Mouse (Mus musculus): ENCODE measurements around the gene Timm22. TPM values are rescaled to one million over a fixed set of nuclear protein-coding genes. Genes with fewer than 3 reads are reported as not detected.
A peak's percentile ranks its signal among the peaks of the same experiment; 100 is the strongest.

Gene Timm22
- polyA plus RNA-seq, 1 experiment = 20.4 TPM

- Histone ChIP-seq H3K4me1 (replicated peaks; ENCODE audit: control insufficient read depth, insufficient read depth, low read length) (peaks cover 9% of the 10 kb centered on the region), H3K4me3 (ENCODE audit: control insufficient read depth, insufficient read depth, low read length) (no peak overlapping the region), H3K27me3 (ENCODE audit: control insufficient read depth, insufficient read depth, low read length) (no peaks in the 10 kb centered on the region), H3K36me3 (ENCODE audit: control insufficient read depth, insufficient read depth, low read length) (peaks cover 4% of the 10 kb centered on the region; the same call in 1 of the 2 replicates), H3K27ac (ENCODE audit: control insufficient read depth, insufficient read depth, low read length) (no peak overlapping the region)
- DNase-seq = no peak
- WGBS = 89% methylated on average over 6 of the region's 6 CpGs
- TF ChIP-seq POLR2A (IDR thresholded peaks at IDR 0.05; ENCODE audit: control insufficient read depth, extremely low read depth, insufficient read depth, low read length, poor library complexity) = no peak
- no peak for TF ChIP-seq CTCF (IDR thresholded peaks at IDR 0.05; ENCODE audit: borderline replicate concordance, control insufficient read depth, extremely low read depth, insufficient read depth, low read length, poor library complexity)
These were observed 19.0 kb downstream of the Timm22 start for GRCm38 (mm10) chr11:76425749-76426148.

GRCm38 (mm10) chr11:76427781-76428180 is 21.0 kb downstream of the Timm22 start:
- no peaks in the 10 kb centered on the region for H3K27me3 ChIP-seq (ENCODE audit: control insufficient read depth, insufficient read depth, low read length)
- no peak overlapping the region for H3K27ac ChIP-seq (ENCODE audit: control insufficient read depth, insufficient read depth, low read length)
- no peak for DNase-seq
- 97% methylated on average over 3 of the region's 3 CpGs for WGBS
- peaks cover 9% of the 10 kb centered on the region for H3K4me1 ChIP-seq (replicated peaks; ENCODE audit: control insufficient read depth, insufficient read depth, low read length)
- H3K36me3 ChIP-seq (ENCODE audit: control insufficient read depth, insufficient read depth, low read length) = peaks cover 2% of the 10 kb centered on the region; the same call in 1 of the 2 replicates
- TF ChIP-seq POLR2A (IDR thresholded peaks at IDR 0.05; ENCODE audit: control insufficient read depth, extremely low read depth, insufficient read depth, low read length, poor library complexity) = no peak
- TF ChIP-seq CTCF (IDR thresholded peaks at IDR 0.05; ENCODE audit: borderline replicate concordance, control insufficient read depth, extremely low read depth, insufficient read depth, low read length, poor library complexity) = no peak
- H3K4me3 ChIP-seq (ENCODE audit: control insufficient read depth, insufficient read depth, low read length) = no peak overlapping the region

GRCm38 (mm10) chr11:76429046-76429445 is 22.3 kb downstream of the Timm22 start:
- WGBS = 48% methylated on average over 4 of the region's 4 CpGs
- Histone ChIP-seq H3K27me3 (ENCODE audit: control insufficient read depth, insufficient read depth, low read length) (no peaks in the 10 kb centered on the region), H3K4me3 (ENCODE audit: control insufficient read depth, insufficient read depth, low read length) (0 out of 2 replicates have a peak overlapping the region, but pooled peaks have one; percentile 8), H3K27ac (ENCODE audit: control insufficient read depth, insufficient read depth, low read length) (no peak overlapping the region), H3K4me1 (replicated peaks; ENCODE audit: control insufficient read depth, insufficient read depth, low read length) (peaks cover 9% of the 10 kb centered on the region), H3K36me3 (ENCODE audit: control insufficient read depth, insufficient read depth, low read length) (no peaks in the 10 kb centered on the region)
- TF ChIP-seq CTCF (IDR thresholded peaks at IDR 0.05; ENCODE audit: borderline replicate concordance, control insufficient read depth, extremely low read depth, insufficient read depth, low read length, poor library complexity) (no peak; the same call in 1 of the 2 replicates), POLR2A (IDR thresholded peaks at IDR 0.05; ENCODE audit: control insufficient read depth, extremely low read depth, insufficient read depth, low read length, poor library complexity) (no peak)
- DNase-seq = peak; percentile 78

GRCm38 (mm10) chr11:76429556-76429955 is 22.8 kb downstream of the Timm22 start:
- no peaks in the 10 kb centered on the region for H3K27me3 ChIP-seq (ENCODE audit: control insufficient read depth, insufficient read depth, low read length)
- H3K36me3 ChIP-seq (ENCODE audit: control insufficient read depth, insufficient read depth, low read length) = no peaks in the 10 kb centered on the region
- no peak overlapping the region for H3K27ac ChIP-seq (ENCODE audit: control insufficient read depth, insufficient read depth, low read length)
- TF ChIP-seq CTCF (IDR thresholded peaks at IDR 0.05; ENCODE audit: borderline replicate concordance, control insufficient read depth, extremely low read depth, insufficient read depth, low read length, poor library complexity) (no peak), POLR2A (IDR thresholded peaks at IDR 0.05; ENCODE audit: control insufficient read depth, extremely low read depth, insufficient read depth, low read length, poor library complexity) (no peak)
- WGBS = 90% methylated on average over 7 of the region's 7 CpGs
- no peak overlapping the region for H3K4me3 ChIP-seq (ENCODE audit: control insufficient read depth, insufficient read depth, low read length)
- no peak for DNase-seq
- H3K4me1 ChIP-seq (replicated peaks; ENCODE audit: control insufficient read depth, insufficient read depth, low read length) = peaks cover 9% of the 10 kb centered on the region

- no peak overlapping the region for H3K4me3 ChIP-seq (ENCODE audit: control insufficient read depth, insufficient read depth, low read length)
- DNase-seq = no peak
- 92% methylated on average over 6 of the region's 6 CpGs for WGBS
- H3K27me3 ChIP-seq (ENCODE audit: control insufficient read depth, insufficient read depth, low read length) = no peaks in the 10 kb centered on the region
- H3K36me3 ChIP-seq (ENCODE audit: control insufficient read depth, insufficient read depth, low read length) = no peaks in the 10 kb centered on the region
- no peak overlapping the region for H3K27ac ChIP-seq (ENCODE audit: control insufficient read depth, insufficient read depth, low read length)
- H3K4me1 ChIP-seq (replicated peaks; ENCODE audit: control insufficient read depth, insufficient read depth, low read length) = peaks cover 9% of the 10 kb centered on the region
- TF ChIP-seq POLR2A (IDR thresholded peaks at IDR 0.05; ENCODE audit: control insufficient read depth, extremely low read depth, insufficient read depth, low read length, poor library complexity) (no peak), CTCF (IDR thresholded peaks at IDR 0.05; ENCODE audit: borderline replicate concordance, control insufficient read depth, extremely low read depth, insufficient read depth, low read length, poor library complexity) (no peak)
These were observed 23.3 kb downstream of the Timm22 start for GRCm38 (mm10) chr11:76429966-76430631.

GRCm38 (mm10) chr11:76436009-76436408 is 29.3 kb downstream of the Timm22 start:
- no peak for DNase-seq
- H3K4me3 ChIP-seq (ENCODE audit: control insufficient read depth, insufficient read depth, low read length) = no peak overlapping the region
- no peaks in the 10 kb centered on the region for H3K4me1 ChIP-seq (replicated peaks; ENCODE audit: control insufficient read depth, insufficient read depth, low read length)
- H3K27ac ChIP-seq (ENCODE audit: control insufficient read depth, insufficient read depth, low read length) = no peak overlapping the region
- no peaks in the 10 kb centered on the region for H3K36me3 ChIP-seq (ENCODE audit: control insufficient read depth, insufficient read depth, low read length)
- 95% methylated on average over 5 of the region's 5 CpGs for WGBS
- no peaks in the 10 kb centered on the region for H3K27me3 ChIP-seq (ENCODE audit: control insufficient read depth, insufficient read depth, low read length)
- TF ChIP-seq CTCF (IDR thresholded peaks at IDR 0.05; ENCODE audit: borderline replicate concordance, control insufficient read depth, extremely low read depth, insufficient read depth, low read length, poor library complexity) (no peak), POLR2A (IDR thresholded peaks at IDR 0.05; ENCODE audit: control insufficient read depth, extremely low read depth, insufficient read depth, low read length, poor library complexity) (no peak)

Data from thymus, adult 2 months (tissue).